Mouse (Mus musculus): ENCODE results near the gene Rab40c. TPM values are rescaled to one million over a fixed set of nuclear protein-coding genes. Genes with fewer than 3 reads are reported as not detected.

Gene Rab40c
- total and polyA plus RNA-seq, 3 experiments = 9.3 to 12.4 (median 10.8) TPM

DNA sequence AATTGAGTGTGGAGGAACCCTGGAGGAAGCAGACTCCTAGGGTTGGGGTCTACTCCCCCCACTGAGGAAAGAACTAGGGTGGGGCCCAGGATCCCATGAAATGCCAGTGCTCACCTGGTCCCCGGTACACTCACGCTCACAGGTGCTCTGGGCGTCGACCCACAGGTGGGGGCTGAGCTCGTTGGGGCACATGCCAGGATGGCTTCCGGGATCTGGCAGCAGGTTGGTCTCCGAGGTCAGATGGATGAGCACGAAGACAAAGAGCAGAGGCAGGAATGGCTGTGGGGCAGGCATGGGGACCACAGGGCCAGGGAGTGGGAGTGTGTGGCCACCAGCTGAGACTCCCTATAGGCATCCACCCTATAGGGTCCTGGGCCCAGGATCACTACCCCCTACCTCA is 39.8 kb downstream of the Rab40c start:
- ATAC-seq (ENCODE audit: extremely low read depth, insufficient number of reproducible peaks, low FRiP score, poor library complexity, severe bottlenecking) (no peak), DNase-seq (ENCODE audit: low spot score) (no peak)
- Histone ChIP-seq H3K36me3 (replicated peaks) (peaks cover 83% of the 10 kb centered on the region), H3K27me3 (ENCODE audit: insufficient read depth, low read length) (no peaks in the 10 kb centered on the region), H3K9me3 (replicated peaks) (no peaks in the 10 kb centered on the region), H3K4me3 (ENCODE audit: low read depth, low read length) (no peak overlapping the region), H3K4me1 (ENCODE audit: insufficient read depth, low read depth, low read length) (peaks cover 22% of the 10 kb centered on the region)
- no peak for TF ChIP-seq GATA1 (IDR thresholded peaks at IDR 0.05; ENCODE audit: borderline replicate concordance, low read length)
- TF ChIP-seq CTCF (IDR thresholded peaks at IDR 0.05; ENCODE audit: low read depth, low read length) = no peak
- no peak for TF ChIP-seq GATA2 (IDR thresholded peaks at IDR 0.05; ENCODE audit: borderline replicate concordance, low read depth, low read length)
- TF ChIP-seq POLR2AphosphoS5 (IDR thresholded peaks at IDR 0.05; ENCODE audit: insufficient replicate concordance, low read depth, low read length) = no peak
- no peak for TF ChIP-seq TAL1 (conservative IDR thresholded peaks at IDR 0.05; ENCODE audit: low read depth, low read length)

DNA sequence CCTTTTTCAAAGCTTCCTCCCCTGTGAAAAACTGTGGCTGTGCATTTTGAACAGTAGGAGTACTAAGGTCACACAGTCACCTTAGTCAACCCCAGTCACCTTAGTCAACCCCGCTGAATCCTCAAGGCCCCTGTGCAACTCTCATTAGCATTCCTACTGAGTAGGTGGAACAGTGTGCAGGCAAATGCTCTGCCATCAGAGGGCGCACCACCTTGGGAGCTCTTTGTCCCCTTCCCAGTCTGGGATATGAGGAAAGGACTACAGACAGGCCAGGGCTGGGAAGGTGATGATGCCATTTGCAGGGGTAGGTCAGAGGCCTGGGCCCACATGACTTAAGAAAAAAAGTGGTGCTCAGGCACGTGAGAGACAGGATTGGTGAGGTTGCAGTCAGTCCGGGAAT is 40.3 kb downstream of the Rab40c start:
- no peaks in the 10 kb centered on the region for H3K9me3 ChIP-seq (replicated peaks)
- no peaks in the 10 kb centered on the region for H3K27me3 ChIP-seq (ENCODE audit: insufficient read depth, low read length)
- DNase-seq (ENCODE audit: low spot score) (no peak), ATAC-seq (ENCODE audit: extremely low read depth, insufficient number of reproducible peaks, low FRiP score, poor library complexity, severe bottlenecking) (no peak)
- TF ChIP-seq GATA1 (IDR thresholded peaks at IDR 0.05; ENCODE audit: borderline replicate concordance, low read length) (no peak), TAL1 (conservative IDR thresholded peaks at IDR 0.05; ENCODE audit: low read depth, low read length) (no peak), POLR2AphosphoS5 (IDR thresholded peaks at IDR 0.05; ENCODE audit: insufficient replicate concordance, low read depth, low read length) (no peak), CTCF (IDR thresholded peaks at IDR 0.05; ENCODE audit: low read depth, low read length) (peak; percentile 21; the same call in 1 of the 2 replicates), GATA2 (IDR thresholded peaks at IDR 0.05; ENCODE audit: borderline replicate concordance, low read depth, low read length) (no peak)
- H3K4me1 ChIP-seq (ENCODE audit: insufficient read depth, low read depth, low read length) = peaks cover 27% of the 10 kb centered on the region
- no peak overlapping the region for H3K4me3 ChIP-seq (ENCODE audit: low read depth, low read length)
- peaks cover 78% of the 10 kb centered on the region for H3K36me3 ChIP-seq (replicated peaks)

DNA sequence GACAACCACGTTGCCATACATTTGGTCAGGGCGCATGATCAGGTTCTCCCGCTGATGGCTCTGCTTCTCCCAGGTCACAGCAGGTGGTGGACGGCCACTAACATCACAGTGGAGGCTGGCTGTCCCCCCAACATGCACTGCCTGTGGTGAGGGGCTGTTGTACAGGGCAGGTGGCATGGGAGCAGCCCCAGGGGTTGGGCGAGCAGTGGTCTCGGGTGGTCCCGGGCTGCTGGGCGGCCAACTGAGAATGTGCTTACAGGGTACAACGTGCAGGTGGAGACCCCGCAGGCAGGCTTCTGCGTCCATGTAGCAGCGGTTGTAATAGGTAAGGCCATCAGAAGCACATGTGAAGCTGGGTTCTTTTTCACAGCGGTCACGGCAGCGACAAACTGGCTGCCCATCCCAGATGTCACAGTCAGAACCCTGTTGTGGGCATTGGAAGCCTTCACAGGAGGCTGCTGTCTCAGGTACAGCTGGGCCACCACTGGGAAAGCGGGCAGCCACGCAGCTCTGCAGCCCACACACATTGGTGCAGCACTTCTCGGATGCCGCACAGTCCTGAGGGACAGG is 40.8 kb downstream of the Rab40c start:
- Histone ChIP-seq H3K4me1 (ENCODE audit: insufficient read depth, low read depth, low read length) (peaks cover 32% of the 10 kb centered on the region), H3K36me3 (replicated peaks) (peaks cover 72% of the 10 kb centered on the region), H3K27me3 (ENCODE audit: insufficient read depth, low read length) (no peaks in the 10 kb centered on the region), H3K9me3 (replicated peaks) (no peaks in the 10 kb centered on the region), H3K4me3 (ENCODE audit: low read depth, low read length) (0 out of 2 replicates have a peak overlapping the region, but pooled peaks have one; percentile 16)
- TF ChIP-seq GATA1 (IDR thresholded peaks at IDR 0.05; ENCODE audit: borderline replicate concordance, low read length) (no peak), CTCF (IDR thresholded peaks at IDR 0.05; ENCODE audit: low read depth, low read length) (no peak), GATA2 (IDR thresholded peaks at IDR 0.05; ENCODE audit: borderline replicate concordance, low read depth, low read length) (no peak), TAL1 (conservative IDR thresholded peaks at IDR 0.05; ENCODE audit: low read depth, low read length) (no peak), POLR2AphosphoS5 (IDR thresholded peaks at IDR 0.05; ENCODE audit: insufficient replicate concordance, low read depth, low read length) (no peak)
- no peak for ATAC-seq (ENCODE audit: extremely low read depth, insufficient number of reproducible peaks, low FRiP score, poor library complexity, severe bottlenecking)
- DNase-seq (ENCODE audit: low spot score) = no peak

DNA sequence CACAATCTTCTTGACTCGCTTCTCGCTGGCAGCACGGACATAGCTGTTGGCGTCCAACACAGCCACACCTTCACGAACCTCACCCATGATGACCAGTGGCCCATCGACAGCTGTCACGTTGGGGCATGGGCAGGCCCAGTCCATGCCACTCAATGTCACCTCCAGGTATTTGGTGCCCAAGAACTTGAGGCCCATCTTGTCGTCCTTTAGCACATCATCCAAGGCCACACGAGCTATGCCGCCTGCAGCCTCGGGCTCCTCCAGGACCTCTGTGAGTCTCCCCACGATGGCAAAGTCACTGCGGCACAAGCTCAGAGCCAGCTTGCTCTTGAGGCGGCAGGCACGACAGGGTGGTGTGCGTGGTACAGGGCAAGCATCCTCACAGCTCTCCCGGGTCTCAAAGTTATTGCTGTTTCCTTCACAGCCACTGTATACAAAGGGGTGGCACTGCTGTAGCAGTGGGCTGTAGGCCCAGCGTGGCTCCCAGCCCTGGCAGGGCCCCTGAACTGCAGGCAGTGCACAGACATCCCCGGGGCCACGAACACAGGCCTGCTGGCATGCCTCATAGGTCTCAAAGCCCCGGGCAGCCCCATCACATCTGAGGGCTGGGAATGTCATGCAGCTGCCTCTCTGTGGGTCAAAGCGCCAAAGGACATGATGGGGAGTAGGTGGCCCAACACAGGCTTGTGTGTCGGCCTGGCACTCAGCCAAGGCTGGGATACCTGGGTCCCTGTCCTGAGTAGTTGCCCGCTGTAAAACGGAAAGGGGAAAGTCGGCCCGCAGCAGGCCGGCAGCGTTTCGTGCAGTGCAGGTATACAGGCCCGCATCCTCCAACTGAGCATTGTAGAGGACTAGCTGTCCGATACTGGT is 41.6 kb downstream of the Rab40c start:
- H3K36me3 ChIP-seq (replicated peaks) = peaks cover 65% of the 10 kb centered on the region
- TF ChIP-seq POLR2AphosphoS5 (IDR thresholded peaks at IDR 0.05; ENCODE audit: insufficient replicate concordance, low read depth, low read length) = no peak
- TF ChIP-seq TAL1 (conservative IDR thresholded peaks at IDR 0.05; ENCODE audit: low read depth, low read length) = no peak
- peaks cover 36% of the 10 kb centered on the region for H3K4me1 ChIP-seq (ENCODE audit: insufficient read depth, low read depth, low read length)
- no peak for DNase-seq (ENCODE audit: low spot score)
- no peaks in the 10 kb centered on the region for H3K9me3 ChIP-seq (replicated peaks)
- H3K4me3 ChIP-seq (ENCODE audit: low read depth, low read length) = 0 out of 2 replicates have a peak overlapping the region, but pooled peaks have one; percentile 16
- H3K27me3 ChIP-seq (ENCODE audit: insufficient read depth, low read length) = no peaks in the 10 kb centered on the region; the same call in 1 of the 2 replicates
- ATAC-seq (ENCODE audit: extremely low read depth, insufficient number of reproducible peaks, low FRiP score, poor library complexity, severe bottlenecking) = no peak

DNA sequence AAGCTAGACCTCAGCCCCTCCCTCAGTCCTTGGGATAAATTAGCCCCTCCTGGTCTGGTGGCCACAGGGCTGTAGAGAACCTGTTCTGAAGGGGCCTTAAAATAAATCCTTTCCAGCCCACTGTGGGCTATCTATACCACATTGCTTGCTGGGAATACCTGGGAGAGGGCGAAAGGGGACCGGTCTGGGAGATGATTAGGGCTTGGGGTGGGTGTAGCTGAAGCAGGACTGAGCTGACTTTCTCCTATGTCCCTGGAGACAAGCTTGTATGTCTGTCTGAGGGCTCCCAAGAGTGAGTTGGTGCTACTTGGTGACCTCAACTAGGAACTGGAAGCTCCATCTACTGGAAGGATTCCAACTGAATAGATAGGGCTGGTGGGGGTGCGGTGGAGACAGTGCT is 42.5 kb downstream of the Rab40c start:
- no peak for ATAC-seq (ENCODE audit: extremely low read depth, insufficient number of reproducible peaks, low FRiP score, poor library complexity, severe bottlenecking)
- Histone ChIP-seq H3K9me3 (replicated peaks) (no peaks in the 10 kb centered on the region), H3K4me3 (ENCODE audit: low read depth, low read length) (no peak overlapping the region), H3K36me3 (replicated peaks) (peaks cover 56% of the 10 kb centered on the region), H3K4me1 (ENCODE audit: insufficient read depth, low read depth, low read length) (peaks cover 36% of the 10 kb centered on the region), H3K27me3 (ENCODE audit: insufficient read depth, low read length) (no peaks in the 10 kb centered on the region; the same call in 1 of the 2 replicates)
- no peak for DNase-seq (ENCODE audit: low spot score)
- TF ChIP-seq GATA1 (IDR thresholded peaks at IDR 0.05; ENCODE audit: borderline replicate concordance, low read length) (no peak), GATA2 (IDR thresholded peaks at IDR 0.05; ENCODE audit: borderline replicate concordance, low read depth, low read length) (no peak), TAL1 (conservative IDR thresholded peaks at IDR 0.05; ENCODE audit: low read depth, low read length) (no peak), POLR2AphosphoS5 (IDR thresholded peaks at IDR 0.05; ENCODE audit: insufficient replicate concordance, low read depth, low read length) (no peak), CTCF (IDR thresholded peaks at IDR 0.05; ENCODE audit: low read depth, low read length) (no peak)

DNA sequence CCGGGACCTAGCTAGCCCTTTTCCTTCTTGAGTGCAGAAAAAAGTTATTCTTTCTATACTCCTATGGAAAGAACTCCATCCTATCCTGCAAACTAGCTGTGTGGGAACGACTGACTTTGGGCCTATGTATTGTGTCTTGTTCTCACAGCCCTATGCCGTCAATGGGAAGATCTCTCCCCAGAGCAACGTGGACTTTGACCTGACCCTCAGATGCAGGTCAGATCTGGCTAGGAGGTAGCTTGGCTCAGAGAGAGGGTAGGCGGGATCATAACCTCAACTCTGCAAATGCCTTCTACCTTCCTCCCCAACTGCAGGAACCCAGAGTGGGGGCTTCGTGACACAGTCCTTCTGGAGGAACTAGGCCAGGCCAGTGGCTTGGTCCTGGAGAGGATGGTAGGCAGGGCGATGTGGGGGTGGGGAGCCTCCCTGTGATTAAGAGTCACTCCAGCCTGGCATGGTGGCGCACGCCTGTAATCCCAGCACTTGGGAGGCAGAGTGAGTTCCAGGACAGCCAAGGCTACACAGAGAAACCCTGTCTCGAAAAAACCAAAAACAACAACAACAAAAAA is 43.1 kb downstream of the Rab40c start:
- TF ChIP-seq TAL1 (conservative IDR thresholded peaks at IDR 0.05; ENCODE audit: low read depth, low read length) (no peak), GATA1 (IDR thresholded peaks at IDR 0.05; ENCODE audit: borderline replicate concordance, low read length) (no peak), GATA2 (IDR thresholded peaks at IDR 0.05; ENCODE audit: borderline replicate concordance, low read depth, low read length) (no peak), CTCF (IDR thresholded peaks at IDR 0.05; ENCODE audit: low read depth, low read length) (no peak), POLR2AphosphoS5 (IDR thresholded peaks at IDR 0.05; ENCODE audit: insufficient replicate concordance, low read depth, low read length) (no peak)
- Histone ChIP-seq H3K36me3 (replicated peaks) (peaks cover 50% of the 10 kb centered on the region), H3K4me3 (ENCODE audit: low read depth, low read length) (peak overlapping the region; percentile 93; the same call in 1 of the 2 replicates), H3K9me3 (replicated peaks) (no peaks in the 10 kb centered on the region), H3K27me3 (ENCODE audit: insufficient read depth, low read length) (no peaks in the 10 kb centered on the region; the same call in 1 of the 2 replicates), H3K4me1 (ENCODE audit: insufficient read depth, low read depth, low read length) (peaks cover 36% of the 10 kb centered on the region)
- ATAC-seq (ENCODE audit: extremely low read depth, insufficient number of reproducible peaks, low FRiP score, poor library complexity, severe bottlenecking) (no peak), DNase-seq (ENCODE audit: low spot score) (no peak)

Measured in G1E (cell line).